Mouse (Mus musculus): Measurements from ENCODE around the gene Entpd2. TPM values are rescaled to one million over a fixed set of nuclear protein-coding genes. Genes with fewer than 3 reads are reported as not detected.

The Entpd2 gene
- polyA plus RNA-seq, 1 experiment from 2014 or later, result 0.20 TPM

GRCm38 (mm10) chr2:25423626-25424025 lies 28.0 kb downstream of the Entpd2 start:
- no peak for ATAC-seq (ENCODE audit: low FRiP score, low read depth)
- WGBS, result 65% methylated on average over 1 of the region's 1 CpGs

GRCm38 (mm10) chr2:25425481-25425880 lies 29.8 kb downstream of the Entpd2 start:
- no peaks in the 10 kb centered on the region for H3K9me3 ChIP-seq
- no peaks in the 10 kb centered on the region for H3K36me3 ChIP-seq
- peaks cover 15% of the 10 kb centered on the region for H3K4me1 ChIP-seq
- no peak for ATAC-seq (ENCODE audit: low FRiP score, low read depth)
- H3K4me3 ChIP-seq, result no peak overlapping the region
- WGBS, result 59% methylated on average over 27 of the region's 27 CpGs
- no peak overlapping the region for H3K4me2 ChIP-seq (replicated peaks)
- peaks cover 56% of the 10 kb centered on the region for H3K27me3 ChIP-seq
- H3K9ac ChIP-seq (replicated peaks), result no peak overlapping the region
- no peak overlapping the region for H3K27ac ChIP-seq (replicated peaks)

More at GRCm38 (mm10) chr2:25423626-25424025, 28.0 kb downstream of the Entpd2 start:
- Histone ChIP-seq H3K27ac (replicated peaks) (no peak overlapping the region), H3K36me3 (no peaks in the 10 kb centered on the region), H3K4me3 (no peak overlapping the region), H3K9ac (replicated peaks) (no peak overlapping the region), H3K9me3 (no peaks in the 10 kb centered on the region), H3K4me1 (no peaks in the 10 kb centered on the region), H3K4me2 (replicated peaks) (no peak overlapping the region), H3K27me3 (peaks cover 43% of the 10 kb centered on the region)

GRCm38 (mm10) chr2:25426721-25427191 lies 31.1 kb downstream of the Entpd2 start:
- WGBS, result 36% methylated on average over 5 of the region's 5 CpGs
- peaks cover 63% of the 10 kb centered on the region for H3K27me3 ChIP-seq

DNA sequence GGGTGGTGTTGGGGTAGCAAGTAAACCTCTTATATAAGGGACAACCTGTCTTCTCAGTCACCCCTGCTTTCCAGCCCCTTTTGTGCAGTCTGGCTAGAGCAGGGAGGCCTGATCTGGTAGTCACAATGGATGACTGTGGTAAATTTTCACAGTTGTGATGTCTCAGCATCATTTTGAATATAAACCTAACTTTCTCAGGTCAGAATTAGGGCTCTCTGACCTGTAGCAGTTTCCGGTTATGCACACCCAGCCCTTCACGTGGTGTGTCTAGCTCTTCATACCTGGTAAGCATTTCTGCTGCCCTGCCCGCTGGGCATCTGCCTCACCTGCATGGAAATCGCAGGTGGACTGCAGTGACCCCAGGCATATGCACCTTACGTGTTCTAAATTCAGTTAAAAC lies 31.6 kb downstream of the Entpd2 start:
- no peaks in the 10 kb centered on the region for H3K36me3 ChIP-seq
- no peak overlapping the region for H3K27ac ChIP-seq (replicated peaks)
- H3K9me3 ChIP-seq, result no peaks in the 10 kb centered on the region
- H3K9ac ChIP-seq (replicated peaks), result no peak overlapping the region
- 89% methylated on average over 5 of the region's 5 CpGs for WGBS
- peaks cover 63% of the 10 kb centered on the region for H3K27me3 ChIP-seq
- ATAC-seq (ENCODE audit: low FRiP score, low read depth), result no peak
- no peak overlapping the region for H3K4me2 ChIP-seq (replicated peaks)
- H3K4me3 ChIP-seq, result no peak overlapping the region
- peaks cover 22% of the 10 kb centered on the region for H3K4me1 ChIP-seq

More at GRCm38 (mm10) chr2:25426721-25427191, 31.1 kb downstream of the Entpd2 start:
- ATAC-seq (ENCODE audit: low FRiP score, low read depth), result no peak
- H3K27ac ChIP-seq (replicated peaks), result no peak overlapping the region
- H3K4me3 ChIP-seq, result no peak overlapping the region
- H3K9me3 ChIP-seq, result no peaks in the 10 kb centered on the region
- peaks cover 22% of the 10 kb centered on the region for H3K4me1 ChIP-seq
- H3K36me3 ChIP-seq, result no peaks in the 10 kb centered on the region
- H3K9ac ChIP-seq (replicated peaks), result no peak overlapping the region
- no peak overlapping the region for H3K4me2 ChIP-seq (replicated peaks)

DNA sequence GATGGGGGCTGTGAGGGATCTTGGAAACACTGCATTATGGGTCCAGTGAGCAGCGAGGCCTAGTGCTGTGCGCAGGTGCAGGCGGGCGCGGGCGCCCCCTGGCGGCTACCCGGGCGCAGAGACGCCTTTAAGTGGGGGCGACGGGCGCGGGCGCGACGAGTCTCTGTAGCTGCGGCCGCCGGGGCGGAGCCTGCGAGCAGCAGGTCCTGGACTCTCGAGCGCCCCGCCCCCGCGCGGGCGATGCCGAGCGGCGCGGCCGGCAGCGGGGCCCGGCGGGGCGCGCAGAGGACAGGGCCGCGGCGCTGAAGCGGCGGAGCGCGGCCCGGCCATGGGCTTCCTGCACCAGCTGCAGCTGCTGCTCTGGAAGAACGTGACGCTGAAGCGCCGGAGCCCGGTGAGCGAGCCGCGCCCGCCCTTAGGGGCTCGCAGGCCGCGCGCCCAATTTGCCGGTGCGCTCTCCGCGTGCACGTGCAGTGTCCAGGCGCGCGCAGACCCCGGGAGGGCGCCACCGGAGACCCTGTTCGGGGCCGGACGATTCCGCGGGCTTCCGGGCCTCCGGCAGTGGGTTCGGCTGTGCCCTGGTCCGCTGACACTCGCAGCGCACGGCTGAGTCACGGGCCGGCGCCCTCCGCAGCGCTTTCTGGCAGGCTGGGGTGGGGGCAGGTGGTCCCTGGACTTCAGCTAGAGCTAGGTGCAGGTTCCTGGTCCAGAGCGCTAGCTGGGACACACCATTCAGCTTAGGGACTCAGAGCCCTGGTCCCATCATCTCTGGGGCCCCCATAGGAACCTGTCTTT lies 33.0 kb downstream of the Entpd2 start, which contains the start of gene Abca2:
Abca2 (plus strand) TSS at position 262 of the 795 bp plus-strand sequence.
- peak within 1 kb of the TSS; percentile 85 for H3K27ac ChIP-seq (replicated peaks)
- peaks cover 49% of the 10 kb centered on the region for H3K27me3 ChIP-seq
- H3K4me2 ChIP-seq (replicated peaks), result peak within 1 kb of the TSS; percentile 91
- peaks cover 22% of the 10 kb centered on the region for H3K4me1 ChIP-seq
- H3K9me3 ChIP-seq, result no peaks in the 10 kb centered on the region
- H3K9ac ChIP-seq (replicated peaks), result peak within 1 kb of the TSS; percentile 87
- peak; percentile 88 for ATAC-seq (ENCODE audit: low FRiP score, low read depth)
- no peaks in the 10 kb centered on the region for H3K36me3 ChIP-seq
- H3K4me3 ChIP-seq, result peak within 1 kb of the TSS; percentile 78
- under 1% methylated on average over 60 of the region's 89 CpGs for WGBS

DNA sequence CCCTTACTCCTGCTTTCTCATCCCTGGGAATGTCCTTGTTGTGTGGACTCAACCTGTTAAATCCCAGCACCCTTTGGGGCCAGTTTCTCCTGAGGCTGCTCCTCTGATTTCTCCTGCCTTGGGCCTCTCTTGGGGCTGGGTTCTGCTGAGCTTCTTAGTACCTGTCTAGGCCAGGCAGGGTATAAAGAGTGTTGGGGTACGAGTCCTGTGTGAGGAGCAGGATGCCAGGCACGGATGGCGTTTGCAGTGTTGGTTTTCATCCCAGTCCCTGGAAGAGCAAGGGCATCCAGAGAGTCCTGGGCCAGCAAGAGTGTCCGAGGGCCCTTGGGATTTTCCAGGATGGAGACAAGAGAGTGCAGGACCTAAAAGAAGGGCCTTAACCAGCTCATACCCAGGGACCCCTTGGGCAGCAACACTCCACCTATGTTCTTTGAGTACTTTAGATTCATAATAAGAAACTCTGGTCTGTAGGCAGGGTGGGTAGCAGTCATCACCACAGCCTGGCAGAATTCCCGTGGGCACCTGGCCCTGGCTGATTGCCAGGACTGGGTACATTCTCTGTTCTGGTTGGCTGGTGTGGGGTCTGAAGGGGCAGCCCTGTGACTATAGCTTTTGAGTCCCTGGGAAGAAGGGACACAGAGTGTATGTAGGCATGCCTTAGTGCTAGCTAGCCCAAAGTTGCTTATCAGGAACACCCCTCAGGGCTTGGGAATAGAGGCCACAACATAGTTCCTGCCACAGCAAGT lies 33.9 kb downstream of the Entpd2 start:
- Histone ChIP-seq H3K4me2 (replicated peaks) (peak overlapping the region; percentile 91), H3K27me3 (peaks cover 40% of the 10 kb centered on the region), H3K9me3 (no peaks in the 10 kb centered on the region), H3K9ac (replicated peaks) (peak overlapping the region; percentile 87), H3K4me1 (peaks cover 22% of the 10 kb centered on the region), H3K4me3 (peak overlapping the region; percentile 78), H3K36me3 (0 out of 2 replicates have a peak, but pooled peaks cover 3% of the 10 kb centered on the region), H3K27ac (replicated peaks) (no peak overlapping the region)
- ATAC-seq (ENCODE audit: low FRiP score, low read depth), result no peak
- 74% methylated on average over 5 of the region's 5 CpGs for WGBS

- Histone ChIP-seq H3K27ac (replicated peaks) (no peak overlapping the region), H3K36me3 (peaks cover 8% of the 10 kb centered on the region; the same call in 1 of the 2 replicates), H3K9ac (replicated peaks) (no peak overlapping the region; the same call in 1 of the 2 replicates), H3K27me3 (peaks cover 30% of the 10 kb centered on the region), H3K4me3 (no peak overlapping the region), H3K4me1 (peaks cover 22% of the 10 kb centered on the region), H3K4me2 (replicated peaks) (0 out of 2 replicates have a peak overlapping the region, but pooled peaks have one; percentile 5), H3K9me3 (no peaks in the 10 kb centered on the region)
- 62% methylated on average over 17 of the region's 17 CpGs for WGBS
- ATAC-seq (ENCODE audit: low FRiP score, low read depth), result no peak
Measured at GRCm38 (mm10) chr2:25430395-25431233, 34.9 kb downstream of the Entpd2 start.

- peaks cover 23% of the 10 kb centered on the region for H3K27me3 ChIP-seq
- no peaks in the 10 kb centered on the region for H3K9me3 ChIP-seq
- H3K4me3 ChIP-seq, result no peak overlapping the region
- WGBS, result 54% methylated on average over 6 of the region's 6 CpGs
- no peak overlapping the region for H3K4me2 ChIP-seq (replicated peaks)
- no peak for ATAC-seq (ENCODE audit: low FRiP score, low read depth)
- no peak overlapping the region for H3K9ac ChIP-seq (replicated peaks)
- H3K27ac ChIP-seq (replicated peaks), result no peak overlapping the region
- H3K36me3 ChIP-seq, result peaks cover 11% of the 10 kb centered on the region
- H3K4me1 ChIP-seq, result peaks cover 22% of the 10 kb centered on the region
Measured at GRCm38 (mm10) chr2:25431308-25431855, 35.7 kb downstream of the Entpd2 start.

DNA sequence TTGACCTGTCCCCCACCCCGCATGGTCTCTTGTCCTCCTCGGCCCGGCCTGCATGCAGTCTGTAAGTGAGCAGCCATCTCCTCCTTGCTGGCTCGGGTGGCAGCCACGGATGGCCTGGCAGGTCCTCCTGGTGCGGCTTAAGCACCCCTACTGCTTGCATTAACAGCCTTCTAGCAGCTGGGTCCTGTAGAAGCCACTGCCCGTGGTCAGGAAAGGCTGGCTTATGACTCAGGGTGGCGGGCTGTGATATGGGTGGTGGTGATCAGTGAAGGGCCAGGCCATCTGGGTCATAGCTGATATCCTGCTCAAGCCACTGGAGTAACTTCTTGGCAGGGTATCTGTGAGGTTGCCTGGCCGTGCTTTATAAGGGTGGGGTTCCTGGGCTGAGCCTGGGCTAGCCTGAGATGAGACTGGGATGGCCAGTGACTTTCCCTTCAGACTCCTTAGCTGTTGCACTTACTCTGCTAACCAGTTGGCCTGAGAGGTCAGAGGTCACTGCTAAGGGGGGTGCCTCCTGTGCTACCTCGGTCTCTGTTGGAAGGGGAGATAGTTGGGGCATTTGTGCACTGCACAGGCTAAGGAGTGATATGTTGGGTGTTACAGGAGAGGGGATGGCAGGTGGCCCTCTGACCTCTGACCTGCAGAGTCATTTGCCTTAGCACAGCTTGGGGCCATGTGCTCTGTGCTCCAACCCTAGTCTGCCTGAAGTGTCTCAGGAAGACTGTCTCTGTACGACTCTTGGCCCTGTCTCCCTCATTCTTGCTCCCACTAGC lies 36.8 kb downstream of the Entpd2 start:
- no peaks in the 10 kb centered on the region for H3K9me3 ChIP-seq
- peaks cover 22% of the 10 kb centered on the region for H3K36me3 ChIP-seq
- H3K9ac ChIP-seq (replicated peaks), result no peak overlapping the region
- no peak overlapping the region for H3K27ac ChIP-seq (replicated peaks)
- H3K4me2 ChIP-seq (replicated peaks), result no peak overlapping the region
- peaks cover 20% of the 10 kb centered on the region for H3K27me3 ChIP-seq
- no peak for ATAC-seq (ENCODE audit: low FRiP score, low read depth)
- peaks cover 22% of the 10 kb centered on the region for H3K4me1 ChIP-seq
- 77% methylated on average over 11 of the region's 11 CpGs for WGBS
- H3K4me3 ChIP-seq, result no peak overlapping the region

DNA sequence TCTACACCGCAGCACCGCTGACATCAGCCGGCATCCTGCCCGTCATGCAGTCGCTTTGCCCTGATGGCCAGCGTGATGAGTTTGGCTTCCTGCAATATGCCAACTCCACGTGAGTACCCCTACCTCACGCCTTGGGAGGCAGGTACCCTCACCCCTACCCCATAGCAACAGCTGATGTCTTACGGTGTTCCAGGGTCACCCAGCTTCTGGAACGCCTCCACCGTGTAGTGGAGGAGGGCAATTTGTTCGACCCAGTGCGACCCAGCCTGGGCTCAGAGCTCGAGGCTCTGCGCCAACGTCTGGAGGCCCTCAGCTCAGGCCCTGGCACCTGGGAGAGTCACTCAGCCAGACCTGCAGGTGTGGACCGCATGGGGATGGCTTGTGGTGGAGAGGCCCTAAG lies 37.4 kb downstream of the Entpd2 start:
- Histone ChIP-seq H3K36me3 (peaks cover 28% of the 10 kb centered on the region), H3K9ac (replicated peaks) (no peak overlapping the region), H3K27ac (replicated peaks) (no peak overlapping the region), H3K27me3 (peaks cover 20% of the 10 kb centered on the region), H3K4me1 (peaks cover 22% of the 10 kb centered on the region), H3K9me3 (no peaks in the 10 kb centered on the region), H3K4me2 (replicated peaks) (no peak overlapping the region), H3K4me3 (no peak overlapping the region)
- 90% methylated on average over 17 of the region's 17 CpGs for WGBS
- ATAC-seq (ENCODE audit: low FRiP score, low read depth), result no peak
